Mouse (Mus musculus) liver, embryonic 13.5 days (tissue): ENCODE results near the gene Ccr7. TPM values are rescaled to one million over a fixed set of nuclear protein-coding genes. Genes with fewer than 3 reads are reported as not detected.

Source experiments
- ATAC-seq: fragments of 200-750 bp; cut with Nextera tagmentation; 2 replicates; pipeline ENCODE4 v1.8.0; 2017; ENCODE audit warnings: low read depth, mild to moderate bottlenecking, moderate number of reproducible peaks, moderate library complexity
- DNase-seq: peaks from one replicate; pipeline ENCODE4 v3.0.0; 2022
- H3K27ac ChIP-seq: fragments of 300-500 bp; sonication (generic); 2 replicates; pipeline ENCODE4 v1.5.1; 2015; ENCODE audit warnings: moderate library complexity, mild to moderate bottlenecking, inconsistent platforms
- H3K27me3 ChIP-seq: fragments of 300-500 bp; sonication (generic); 2 replicates; pipeline ENCODE4 v1.6.1; 2015; ENCODE audit warnings: mild to moderate bottlenecking, inconsistent platforms
- H3K36me3 ChIP-seq: fragments of 300-500 bp; sonication (generic); 2 replicates; pipeline ENCODE4 v1.6.1; 2015; ENCODE audit warnings: mild to moderate bottlenecking, inconsistent platforms
- H3K4me1 ChIP-seq: fragments of 300-500 bp; sonication (generic); replicated peaks from 2 replicates; pipeline ENCODE4 v1.6.1; 2015; ENCODE audit warnings: inconsistent platforms
- H3K4me2 ChIP-seq: fragments of 300-500 bp; sonication (generic); 2 replicates; pipeline ENCODE4 v1.6.1; 2015; ENCODE audit warnings: inconsistent platforms, mild to moderate bottlenecking, moderate library complexity
- H3K4me3 ChIP-seq: fragments of 300-500 bp; sonication (generic); replicated peaks from 2 replicates; pipeline ENCODE4 v1.5.1; 2015; ENCODE audit warnings: mild to moderate bottlenecking, inconsistent platforms
- H3K9ac ChIP-seq: fragments of 300-500 bp; sonication (generic); 2 replicates; pipeline ENCODE4 v1.6.1; 2015; ENCODE audit warnings: mild to moderate bottlenecking, inconsistent platforms
- H3K9me3 ChIP-seq: fragments of 300-500 bp; sonication (generic); replicated peaks from 2 replicates; pipeline ENCODE4 v1.6.1; 2016; ENCODE audit warnings: inconsistent platforms
- WGBS: fragments of 180-500 bp; shearing (Covaris S2); methylation state at CpG from one replicate; pipeline ENCODE4 v1.1.7; 2015; ENCODE audit not compliant: insufficient replicate concordance; 5-methylcytosine and 5-hydroxymethylcytosine counted together
- polyA plus RNA-seq: library from polyadenylated mRNA; unstranded; fragments of >200 nt; fragmentation: Nextera tagmentation; extraction: Ambion mirVana; gene quantifications from 2 replicates; pipeline ENCODE4 v1.2.1, GENCODE M21; 2015

Ccr7 gene
- polyA plus RNA-seq, 1 experiment from 2014 or later = 0.17 TPM

- ATAC-seq (no peak), DNase-seq (no peak)
- Histone ChIP-seq H3K9ac (no peak overlapping the region), H3K4me1 (no peaks in the 10 kb centered on the region), H3K4me2 (no peak overlapping the region), H3K36me3 (no peaks in the 10 kb centered on the region), H3K27ac (no peak overlapping the region), H3K9me3 (no peaks in the 10 kb centered on the region), H3K27me3 (no peaks in the 10 kb centered on the region), H3K4me3 (no peak overlapping the region)
- 67% methylated on average over 6 of the region's 6 CpGs for WGBS
Measured at GRCm38 (mm10) chr11:99170005-99170404, 15.1 kb upstream of the Ccr7 start.

DNA sequence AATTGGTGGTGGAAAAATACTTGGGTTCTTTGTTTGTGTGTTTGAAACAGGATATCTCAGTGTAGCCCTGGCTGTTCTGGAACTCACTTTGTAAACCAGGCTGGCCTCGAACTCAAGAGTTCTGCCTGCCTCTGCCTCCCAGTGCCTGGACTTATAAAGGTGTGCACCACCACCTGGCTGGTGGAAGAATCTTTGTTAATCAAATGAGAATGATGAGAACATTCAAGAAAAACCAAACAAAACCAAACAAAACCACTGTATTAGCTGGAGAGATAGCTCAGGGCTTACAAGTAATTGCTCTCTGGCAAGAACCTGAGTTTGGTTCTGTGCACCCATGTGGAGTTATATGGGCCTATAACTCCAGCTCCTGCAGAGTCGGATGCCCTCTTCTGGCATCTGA, 14.6 kb upstream of the Ccr7 start:
- Histone ChIP-seq H3K36me3 (no peaks in the 10 kb centered on the region), H3K4me2 (no peak overlapping the region), H3K9ac (no peak overlapping the region), H3K4me3 (no peak overlapping the region), H3K27ac (no peak overlapping the region), H3K27me3 (no peaks in the 10 kb centered on the region), H3K4me1 (no peaks in the 10 kb centered on the region), H3K9me3 (no peaks in the 10 kb centered on the region)
- WGBS = 55% methylated on average over 2 of the region's 2 CpGs
- ATAC-seq (no peak), DNase-seq (no peak)

- WGBS = 54% methylated on average over 12 of the region's 12 CpGs
- Histone ChIP-seq H3K4me2 (no peak overlapping the region), H3K27me3 (no peaks in the 10 kb centered on the region), H3K36me3 (no peaks in the 10 kb centered on the region), H3K27ac (no peak overlapping the region), H3K4me1 (no peaks in the 10 kb centered on the region), H3K9ac (no peak overlapping the region), H3K9me3 (no peaks in the 10 kb centered on the region), H3K4me3 (no peak overlapping the region)
- ATAC-seq (no peak), DNase-seq (no peak)
Measured at GRCm38 (mm10) chr11:99168030-99168474, 13.2 kb upstream of the Ccr7 start.

DNA sequence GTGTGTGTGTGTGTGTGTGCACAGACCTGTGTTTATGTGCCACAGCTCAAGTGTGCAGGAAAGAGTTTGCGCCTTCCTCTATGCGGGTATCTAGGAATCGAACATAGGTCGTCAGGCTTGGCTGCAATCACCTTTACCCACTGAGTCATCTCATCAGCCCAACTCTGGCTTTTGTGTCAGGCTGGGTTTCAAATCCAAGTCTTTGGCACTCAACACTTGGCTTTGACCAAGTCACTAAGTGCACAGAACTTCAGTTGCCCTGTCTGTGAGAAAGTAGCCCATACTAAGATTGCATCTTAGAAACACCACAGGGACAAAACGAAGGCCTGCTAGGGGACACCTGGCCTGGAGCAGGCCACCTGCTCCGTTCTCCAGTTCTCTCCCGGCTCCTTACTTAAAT, 12.7 kb upstream of the Ccr7 start:
- Histone ChIP-seq H3K27me3 (no peaks in the 10 kb centered on the region), H3K36me3 (no peaks in the 10 kb centered on the region), H3K27ac (no peak overlapping the region), H3K9me3 (no peaks in the 10 kb centered on the region), H3K9ac (no peak overlapping the region), H3K4me3 (no peak overlapping the region), H3K4me2 (no peak overlapping the region), H3K4me1 (no peaks in the 10 kb centered on the region)
- WGBS = 70% methylated on average over 7 of the region's 7 CpGs
- ATAC-seq = no peak
- DNase-seq = no peak

- no peak overlapping the region for H3K27ac ChIP-seq
- 73% methylated on average over 7 of the region's 7 CpGs for WGBS
- H3K36me3 ChIP-seq = no peaks in the 10 kb centered on the region
- DNase-seq = no peak
- H3K4me1 ChIP-seq = no peaks in the 10 kb centered on the region
- ATAC-seq = no peak
- H3K9me3 ChIP-seq = no peaks in the 10 kb centered on the region
- no peaks in the 10 kb centered on the region for H3K27me3 ChIP-seq
- no peak overlapping the region for H3K9ac ChIP-seq
- no peak overlapping the region for H3K4me3 ChIP-seq
- H3K4me2 ChIP-seq = no peak overlapping the region
Measured at GRCm38 (mm10) chr11:99166241-99166640, 11.4 kb upstream of the Ccr7 start.

DNA sequence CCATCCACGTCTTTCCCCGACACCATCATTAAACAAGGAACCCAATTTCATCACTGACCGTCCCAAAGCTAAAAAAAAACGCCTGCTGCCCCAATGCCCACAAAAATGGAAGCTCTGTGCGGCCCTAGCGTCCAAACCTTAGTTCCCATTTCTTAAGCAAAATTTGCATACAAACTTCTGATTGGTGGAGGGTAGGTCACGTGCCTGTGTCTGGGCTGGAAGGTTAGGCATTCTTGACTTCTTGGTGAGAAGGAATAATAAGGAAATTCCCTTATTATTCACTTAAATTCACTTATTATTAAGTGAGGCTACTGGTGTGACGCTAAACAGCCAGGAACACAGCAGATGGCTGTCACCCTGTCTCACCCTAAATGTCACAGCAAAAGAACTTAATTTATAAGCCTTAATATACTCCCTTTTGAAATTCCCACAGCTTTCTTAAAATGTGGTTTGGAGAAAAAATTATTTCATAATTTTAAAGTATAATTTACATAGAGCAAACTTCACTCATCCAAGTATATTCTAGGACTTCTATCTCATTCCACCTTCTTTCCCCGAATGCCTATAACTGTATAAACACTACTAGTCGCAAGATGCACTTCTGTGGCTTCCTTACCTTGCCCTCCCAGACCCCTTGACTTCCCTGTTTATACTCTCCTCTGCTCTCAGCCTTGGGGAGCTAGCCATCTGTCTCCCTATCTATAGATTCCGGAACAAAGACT, 10.3 kb upstream of the Ccr7 start:
- Histone ChIP-seq H3K4me2 (no peak overlapping the region), H3K4me1 (no peaks in the 10 kb centered on the region), H3K9me3 (no peaks in the 10 kb centered on the region), H3K27ac (no peak overlapping the region), H3K4me3 (no peak overlapping the region), H3K9ac (no peak overlapping the region), H3K27me3 (no peaks in the 10 kb centered on the region), H3K36me3 (no peaks in the 10 kb centered on the region)
- no peak for ATAC-seq
- DNase-seq = no peak
- WGBS = 41% methylated on average over 11 of the region's 11 CpGs

DNA sequence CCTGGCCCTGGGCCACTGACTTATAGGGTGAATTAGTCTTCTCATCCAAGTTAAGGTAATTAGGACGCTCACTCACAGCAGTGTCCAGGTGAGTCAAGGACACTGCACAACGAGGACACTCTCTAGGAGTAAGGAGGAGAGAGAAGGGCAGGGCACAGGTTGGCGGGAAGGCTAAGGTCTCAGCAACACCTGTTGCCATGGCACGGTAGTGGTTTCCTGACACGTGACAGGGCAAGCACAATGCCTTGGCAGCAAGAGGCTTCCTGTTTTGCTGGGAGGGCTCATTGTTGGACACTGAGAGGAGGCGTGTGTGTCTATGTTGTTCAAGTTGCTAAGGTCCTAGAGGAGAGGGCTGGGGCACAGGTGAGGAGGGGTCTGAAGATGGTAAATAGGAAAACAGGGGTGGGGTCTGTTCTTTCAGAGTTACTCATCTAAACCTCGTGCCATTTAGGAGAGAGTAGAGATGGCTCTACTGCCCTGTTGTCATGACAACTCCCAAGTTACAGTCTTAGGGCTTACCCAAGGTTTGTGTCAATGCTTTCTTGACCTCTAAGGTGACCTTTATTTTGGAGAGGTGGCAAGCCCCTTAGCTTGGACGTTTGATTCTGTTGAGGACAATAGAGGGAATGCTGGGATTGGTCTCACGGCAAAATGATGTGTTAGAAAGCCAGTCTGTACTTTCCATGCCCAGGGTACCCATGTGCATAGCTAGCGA, 8.3 kb upstream of the Ccr7 start:
- H3K27me3 ChIP-seq = no peaks in the 10 kb centered on the region
- H3K4me3 ChIP-seq = no peak overlapping the region
- H3K4me2 ChIP-seq = no peak overlapping the region
- H3K9ac ChIP-seq = no peak overlapping the region
- ATAC-seq = no peak
- no peaks in the 10 kb centered on the region for H3K36me3 ChIP-seq
- H3K9me3 ChIP-seq = no peaks in the 10 kb centered on the region
- no peak overlapping the region for H3K27ac ChIP-seq
- H3K4me1 ChIP-seq = no peaks in the 10 kb centered on the region
- DNase-seq = no peak
- 44% methylated on average over 10 of the region's 10 CpGs for WGBS

DNA sequence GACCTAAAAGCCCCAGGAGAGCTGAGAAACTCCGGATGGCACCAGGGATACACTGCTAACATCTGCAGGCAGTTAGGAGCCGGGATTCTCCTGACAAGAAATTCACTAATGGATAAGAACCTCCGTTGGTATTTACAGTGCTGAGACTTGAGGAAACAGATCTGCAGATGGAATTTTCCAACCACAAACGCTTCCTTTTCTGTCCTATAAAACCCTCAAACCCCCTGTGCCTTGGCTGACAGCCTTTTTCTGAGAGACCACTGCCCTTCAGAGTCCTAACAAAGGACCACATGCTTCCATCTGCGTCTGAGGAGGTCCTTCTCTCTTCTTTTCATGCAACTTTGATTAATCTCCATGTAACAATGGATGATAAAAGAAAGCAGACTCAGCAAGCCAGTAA, 6.8 kb upstream of the Ccr7 start:
- ATAC-seq = no peak
- H3K9me3 ChIP-seq = no peaks in the 10 kb centered on the region
- no peak for DNase-seq
- no peaks in the 10 kb centered on the region for H3K27me3 ChIP-seq
- H3K4me1 ChIP-seq = no peaks in the 10 kb centered on the region
- no peaks in the 10 kb centered on the region for H3K36me3 ChIP-seq
- no peak overlapping the region for H3K27ac ChIP-seq
- H3K4me3 ChIP-seq = no peak overlapping the region
- 24% methylated on average over 5 of the region's 5 CpGs for WGBS
- H3K4me2 ChIP-seq = no peak overlapping the region
- no peak overlapping the region for H3K9ac ChIP-seq

DNA sequence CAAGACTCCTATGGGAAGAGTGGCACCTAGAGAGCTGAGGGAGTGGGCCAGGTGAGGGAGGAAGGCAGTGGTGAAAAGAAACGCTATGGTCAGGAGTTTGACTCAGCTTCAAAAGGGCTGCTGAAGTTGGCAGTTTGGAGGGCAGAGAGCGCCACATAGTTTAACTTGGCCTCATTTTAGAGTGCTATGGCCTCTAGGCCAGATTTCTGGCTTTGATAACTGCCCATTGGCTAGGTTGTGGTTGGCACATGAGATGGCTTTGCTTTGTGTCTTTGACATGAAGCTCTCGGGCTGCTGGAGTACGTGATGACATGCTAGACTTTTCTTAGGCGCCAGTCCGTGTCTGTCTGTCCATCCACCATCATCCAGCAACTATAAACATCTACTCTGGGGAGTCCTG, 5.4 kb upstream of the Ccr7 start:
- WGBS = 66% methylated on average over 6 of the region's 6 CpGs
- H3K27ac ChIP-seq = no peak overlapping the region
- H3K9me3 ChIP-seq = no peaks in the 10 kb centered on the region
- H3K9ac ChIP-seq = no peak overlapping the region
- no peak overlapping the region for H3K4me2 ChIP-seq
- no peaks in the 10 kb centered on the region for H3K36me3 ChIP-seq
- ATAC-seq (no peak), DNase-seq (no peak)
- H3K4me1 ChIP-seq = no peaks in the 10 kb centered on the region
- no peaks in the 10 kb centered on the region for H3K27me3 ChIP-seq
- H3K4me3 ChIP-seq = no peak overlapping the region

GRCm38 (mm10) chr11:99155817-99156216, 940 bp upstream of the Ccr7 start:
- no peak for ATAC-seq
- WGBS = 74% methylated on average over 9 of the region's 9 CpGs
- Histone ChIP-seq H3K27ac (no peak overlapping the region), H3K4me1 (no peaks in the 10 kb centered on the region), H3K27me3 (peaks cover 23% of the 10 kb centered on the region), H3K9me3 (no peaks in the 10 kb centered on the region), H3K4me3 (no peak overlapping the region), H3K4me2 (no peak overlapping the region), H3K9ac (no peak overlapping the region), H3K36me3 (no peaks in the 10 kb centered on the region)
- no peak for DNase-seq

DNA sequence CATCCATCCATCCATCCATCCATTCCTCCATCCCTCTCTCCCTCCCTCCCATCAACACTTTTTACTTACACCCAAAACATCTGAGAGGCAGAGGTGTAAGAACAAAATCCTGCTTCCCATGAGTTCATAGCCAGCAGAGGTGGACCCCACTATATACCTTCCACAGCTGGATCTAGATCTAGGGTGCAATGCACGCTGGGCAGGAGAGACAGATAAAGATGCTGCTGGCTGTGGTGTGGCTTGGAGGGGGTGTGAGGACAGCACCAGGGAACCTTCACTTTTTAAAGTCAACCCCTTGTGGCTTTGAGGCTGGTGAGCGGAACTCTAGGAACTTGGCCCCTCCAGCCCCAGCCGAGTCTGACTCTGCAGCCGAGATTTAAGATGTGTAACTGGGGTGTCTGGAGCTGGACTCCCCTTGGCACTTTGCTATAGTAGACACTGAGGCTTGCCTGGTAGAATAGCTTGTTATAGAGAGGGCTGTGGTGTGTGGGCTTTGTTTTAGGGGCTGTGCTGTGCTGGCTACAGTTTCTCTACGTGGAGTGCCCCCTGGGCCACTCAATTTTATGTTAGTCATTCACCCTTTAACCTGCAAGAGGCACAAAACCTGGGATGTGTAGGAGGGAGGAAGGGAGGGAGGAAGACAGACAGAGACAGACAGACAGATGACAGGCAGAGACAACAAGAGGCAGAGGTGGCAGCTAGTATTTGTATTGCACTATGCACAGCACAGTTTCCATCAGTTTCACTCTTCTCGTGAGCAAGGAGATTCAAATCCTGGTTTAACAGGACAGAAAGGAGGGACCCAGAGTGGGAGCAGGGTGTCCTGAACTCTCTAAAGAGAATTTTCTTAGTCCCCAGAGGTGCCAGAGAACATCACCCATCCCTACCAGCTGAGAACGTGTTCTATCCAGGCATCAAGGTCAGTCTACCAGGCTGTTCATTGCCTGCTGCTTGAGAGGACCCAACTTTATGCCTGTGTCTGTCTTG, 817 bp downstream of the Ccr7 start:
- no peaks in the 10 kb centered on the region for H3K36me3 ChIP-seq
- no peak overlapping the region for H3K4me2 ChIP-seq
- no peak overlapping the region for H3K9ac ChIP-seq
- no peak for DNase-seq
- no peak overlapping the region for H3K4me3 ChIP-seq
- no peaks in the 10 kb centered on the region for H3K9me3 ChIP-seq
- 51% methylated on average over 7 of the region's 7 CpGs for WGBS
- no peak overlapping the region for H3K27ac ChIP-seq
- ATAC-seq = no peak
- H3K4me1 ChIP-seq = peaks cover 6% of the 10 kb centered on the region
- H3K27me3 ChIP-seq = peaks cover 23% of the 10 kb centered on the region
